Mouse (Mus musculus) left cerebral cortex, postnatal 14 days (tissue): ENCODE measurements at regions not wholly inside any gene's neighbourhood (a gene's known extent, or its start where the extent isn't known, plus 50 kb on each side); places are given as distances from the start of the nearest gene placed in this dataset.

Experiments
- DNase-seq, 2 experiments: peaks; one replicate each; pipeline ENCODE4 v3.0.0; 2021 to 2022; ENCODE audit warnings: low spot score in 2 of 2, mixed read lengths in 1 of 2
- intact Hi-C: fragments of 180-260 bp; cut with DNase I; formaldehyde crosslinking; loops from one replicate; pipeline ENCODE4 v1.15.1; 2025

- intact Hi-C loops = no loop called here
- no peak for DNase-seq
Observed at GRCm38 (mm10) chr11:82668026-82668425, 96.1 kb downstream of the Cct6b start.

DNA sequence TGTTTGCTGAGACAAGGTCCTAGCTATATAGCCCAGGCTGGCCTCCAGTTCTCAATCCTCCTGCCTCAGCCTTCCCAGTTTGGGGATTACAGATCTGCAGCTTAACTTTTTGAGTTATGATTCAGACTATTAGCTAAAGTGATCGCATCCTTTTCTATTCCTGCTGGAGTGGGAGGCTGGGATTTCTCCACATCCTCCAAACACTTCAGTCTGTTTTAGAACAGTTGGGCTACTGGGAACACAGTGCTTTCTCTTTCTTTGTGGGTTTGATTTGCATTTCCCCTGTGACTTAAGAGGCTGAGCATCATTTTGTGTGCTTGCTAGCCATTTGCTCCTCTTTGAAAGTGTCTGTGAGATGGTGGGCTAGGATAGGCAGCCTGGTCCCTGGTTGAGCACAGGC is 100.0 kb downstream of the Cct6b start:
- peak; percentile 26 to 38 for DNase-seq
- intact Hi-C loops = no loop called here

- DNase-seq = no peak
- intact Hi-C loops = no loop called here
Observed at GRCm38 (mm10) chr11:82662086-82662485, 102.0 kb downstream of the Cct6b start.

DNA sequence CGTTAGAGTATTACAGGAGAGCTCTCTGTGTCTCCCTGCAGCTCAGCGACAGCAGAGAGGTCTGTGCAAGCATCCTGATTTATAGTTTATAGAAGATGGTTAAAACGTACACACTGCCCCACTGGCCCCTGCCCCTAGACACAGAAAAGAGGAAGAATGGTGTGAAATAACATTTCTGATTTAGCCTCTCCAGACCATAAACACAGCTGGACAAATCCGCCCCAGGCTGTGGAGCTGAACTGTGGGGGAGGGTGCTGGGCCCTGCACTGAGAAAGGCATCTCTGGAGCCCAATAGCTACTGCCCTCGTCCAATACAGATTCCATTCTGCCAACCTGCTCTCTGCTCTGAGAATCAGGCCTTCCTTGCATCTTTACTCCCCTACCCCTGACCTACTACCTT is 112.4 kb downstream of the Cct6b start:
- no peak for DNase-seq
- intact Hi-C loops = no loop called here

- intact Hi-C loops = no loop called here
Observed at GRCm38 (mm10) chr11:82638513-82638912, 125.6 kb downstream of the Cct6b start.

GRCm38 (mm10) chr11:82632191-82632590 is 131.9 kb downstream of the Cct6b start:
- intact Hi-C loops = no loop called here
- no peak for DNase-seq

More at GRCm38 (mm10) chr11:82638513-82638912, 125.6 kb downstream of the Cct6b start:
- DNase-seq = no peak

GRCm38 (mm10) chr11:82631387-82631786 is 132.7 kb downstream of the Cct6b start:
- intact Hi-C loops = no loop called here
- DNase-seq = peak in 1 of 2 experiments; percentile 15

DNA sequence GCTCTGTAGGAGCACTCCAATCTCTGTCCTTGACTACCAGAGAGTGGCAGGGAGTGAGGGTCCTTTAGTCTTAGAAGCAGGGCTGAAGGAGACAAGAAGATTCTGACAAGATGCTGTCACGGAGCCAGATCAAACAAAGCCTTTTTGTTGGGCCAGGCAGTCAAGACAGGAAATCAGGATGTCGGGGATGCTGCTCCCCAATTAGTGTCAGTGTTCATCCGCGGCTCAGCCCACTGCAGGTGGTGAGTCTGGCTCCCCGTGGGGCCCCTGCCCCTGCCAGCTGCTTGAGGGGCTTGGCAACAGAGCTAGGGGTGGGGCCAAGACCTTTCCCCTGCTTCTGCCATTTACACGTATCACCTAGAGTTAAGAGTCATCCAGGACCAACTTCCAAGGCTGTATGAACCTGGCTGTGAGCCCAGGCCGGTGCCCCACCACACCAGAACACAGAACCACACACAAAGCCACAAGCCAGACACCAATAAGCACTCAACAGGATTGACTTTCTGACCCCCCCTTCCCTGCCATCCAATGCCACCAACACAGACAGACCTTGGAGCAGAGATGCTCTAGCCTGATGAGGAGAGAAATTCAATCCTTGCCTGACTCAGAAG is 137.5 kb downstream of the Cct6b start:
- intact Hi-C loops = no loop called here
- DNase-seq = no peak

GRCm38 (mm10) chr11:82621061-82621460 is 143.1 kb downstream of the Cct6b start:
- no peak for DNase-seq

DNA sequence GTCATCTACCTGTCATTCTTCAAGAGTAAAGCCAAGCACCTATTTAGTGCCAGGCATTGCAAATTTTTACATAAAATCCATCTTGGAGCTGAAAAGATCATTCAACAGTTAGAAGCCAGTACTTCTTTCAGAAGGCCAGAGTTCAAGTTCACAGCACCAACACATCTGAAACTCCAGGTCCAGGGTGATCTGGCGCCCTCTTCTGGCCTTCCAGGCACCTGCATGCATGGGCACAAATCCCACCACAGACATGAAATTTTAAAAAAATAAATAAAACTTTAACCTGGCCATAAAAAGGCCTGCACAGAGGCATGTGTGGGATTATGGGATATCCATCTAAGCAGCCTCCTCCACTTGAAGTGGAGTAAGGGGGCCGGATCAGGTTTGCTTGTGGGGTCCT is 144.7 kb downstream of the Cct6b start:
- no peak for DNase-seq
- intact Hi-C loops = no loop called here

More at GRCm38 (mm10) chr11:82621061-82621460, 143.1 kb downstream of the Cct6b start:
- intact Hi-C loops = no loop called here

- intact Hi-C loops = no loop called here
- no peak for DNase-seq
Observed at GRCm38 (mm10) chr11:82618457-82618856, 145.7 kb downstream of the Cct6b start.

DNA sequence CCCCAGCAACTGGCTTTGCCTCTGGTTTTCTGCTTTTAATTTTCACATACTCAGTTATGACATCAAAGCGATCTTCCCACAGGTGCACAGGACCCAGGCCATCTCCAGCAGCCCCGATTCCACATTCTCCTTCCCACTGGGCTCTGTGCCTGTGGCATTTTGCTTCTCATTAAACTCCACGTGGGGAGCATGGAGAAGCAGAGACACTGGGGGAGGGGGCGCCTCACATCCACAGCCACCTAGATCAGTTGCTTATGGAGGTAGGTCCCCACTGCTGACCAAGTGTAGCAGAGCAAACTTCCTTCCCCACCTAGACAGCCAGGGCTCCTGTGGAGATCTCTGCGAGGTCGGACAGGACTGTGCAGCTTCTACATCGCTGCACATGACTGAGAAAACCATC is 147.3 kb downstream of the Cct6b start:
- intact Hi-C loops = no loop called here
- DNase-seq = no peak

- DNase-seq = no peak
- intact Hi-C loops = loop anchor here (5.0 kb wide), 4 partner anchors 68 to 377 kb away; partner anchors contain the start of genes Cct6b, Fndc8, Rad51d and Zfp830
Observed at GRCm38 (mm10) chr11:82614356-82614755, 149.8 kb downstream of the Cct6b start.

GRCm38 (mm10) chr11:82613503-82613902 is 150.6 kb downstream of the Cct6b start:
- intact Hi-C loops = loop anchor here (5.0 kb wide), 4 partner anchors 69 to 376 kb away; partner anchors contain the start of genes Cct6b, Fndc8, Rad51d and Zfp830
- peak; percentile 73 to 84 for DNase-seq

DNA sequence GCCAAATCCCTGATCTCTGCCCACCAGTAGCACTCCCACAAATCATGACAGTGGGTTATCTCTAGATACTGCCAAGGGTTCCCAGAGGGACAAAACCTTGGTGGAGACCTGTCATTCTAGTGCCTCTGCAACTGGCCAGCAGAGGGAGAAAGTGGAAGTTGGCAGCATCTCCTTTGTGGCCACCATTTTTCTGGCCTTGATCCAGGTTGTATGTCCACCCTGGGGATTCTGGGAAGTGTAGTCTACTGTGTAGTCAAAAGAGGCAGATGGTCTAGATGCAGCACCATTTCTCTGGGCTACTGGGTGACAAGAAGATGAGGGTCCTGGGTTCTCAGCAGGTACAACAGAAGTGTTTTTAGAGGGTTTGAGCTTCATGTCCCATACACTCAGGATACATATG is 152.1 kb downstream of the Cct6b start:
- intact Hi-C loops = loop anchor here (5.0 kb wide), 4 partner anchors 70 to 375 kb away; partner anchors contain the start of genes Cct6b, Fndc8, Rad51d and Zfp830
- DNase-seq = peak; percentile 15 to 52

DNA sequence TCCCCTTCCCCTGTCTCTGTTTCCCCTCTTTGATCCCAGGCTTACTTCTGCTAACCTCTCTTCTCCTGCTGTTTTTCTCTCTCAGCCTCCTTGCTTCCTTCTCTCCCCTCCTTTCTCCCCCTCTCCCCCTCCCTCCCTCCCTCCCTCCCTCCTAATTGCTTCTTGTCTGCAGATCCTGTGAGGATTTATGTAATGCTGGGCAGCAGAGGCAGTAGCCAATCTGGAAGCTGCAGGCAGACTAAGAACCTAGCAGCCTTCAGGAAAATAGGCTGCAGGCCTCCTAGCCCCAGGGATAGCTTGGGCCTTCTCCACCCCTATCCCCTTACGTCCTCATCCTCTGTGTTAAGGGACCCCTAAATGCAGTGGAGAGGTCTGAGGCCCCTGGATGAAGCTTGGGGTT is 155.2 kb downstream of the Cct6b start:
- intact Hi-C loops = no loop called here
- DNase-seq = no peak

DNA sequence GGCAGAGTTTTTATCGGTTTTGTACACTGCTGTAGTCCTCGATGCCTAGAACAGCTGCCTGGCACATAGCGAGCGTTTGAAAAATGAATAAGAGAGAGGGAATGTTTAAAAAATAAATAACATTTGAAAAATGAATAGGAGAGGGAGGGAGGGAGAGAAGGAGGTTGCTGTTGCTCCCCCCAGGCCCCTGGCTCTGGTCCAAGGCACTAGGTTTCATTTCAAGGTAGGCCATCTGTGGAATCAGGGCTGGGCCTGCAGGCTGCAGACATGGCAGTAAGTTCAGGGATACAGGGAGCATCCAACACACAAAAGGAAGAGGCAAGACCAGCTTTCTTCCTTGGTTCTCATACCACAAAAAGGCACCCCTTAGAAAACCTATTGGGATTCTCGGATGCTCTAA is 156.5 kb downstream of the Cct6b start:
- intact Hi-C loops = no loop called here
- DNase-seq = no peak

GRCm38 (mm10) chr11:82604251-82604835 is 159.8 kb downstream of the Cct6b start:
- no peak for DNase-seq
- intact Hi-C loops = no loop called here

DNA sequence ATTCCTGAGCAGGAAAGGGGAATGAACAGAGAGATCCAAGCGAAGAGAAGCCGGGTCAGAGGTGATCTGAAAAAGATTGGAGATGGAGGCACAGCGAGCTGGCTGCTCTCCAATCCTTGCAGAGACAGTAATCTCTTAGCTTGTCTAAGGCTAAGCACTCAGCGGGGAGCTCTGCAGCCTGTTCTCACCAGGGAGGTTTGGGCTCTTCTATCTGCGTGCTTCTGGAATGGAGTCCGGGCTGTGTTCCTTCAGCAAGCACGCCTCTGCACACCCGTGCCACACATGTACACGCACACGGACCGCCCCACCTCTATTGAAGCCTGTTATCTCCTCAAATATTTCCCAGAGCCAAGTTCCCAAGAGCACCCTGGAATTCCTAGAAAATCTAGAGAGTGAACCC is 161.3 kb downstream of the Cct6b start:
- peak in 1 of 2 experiments; percentile 26 for DNase-seq
- intact Hi-C loops = no loop called here

DNA sequence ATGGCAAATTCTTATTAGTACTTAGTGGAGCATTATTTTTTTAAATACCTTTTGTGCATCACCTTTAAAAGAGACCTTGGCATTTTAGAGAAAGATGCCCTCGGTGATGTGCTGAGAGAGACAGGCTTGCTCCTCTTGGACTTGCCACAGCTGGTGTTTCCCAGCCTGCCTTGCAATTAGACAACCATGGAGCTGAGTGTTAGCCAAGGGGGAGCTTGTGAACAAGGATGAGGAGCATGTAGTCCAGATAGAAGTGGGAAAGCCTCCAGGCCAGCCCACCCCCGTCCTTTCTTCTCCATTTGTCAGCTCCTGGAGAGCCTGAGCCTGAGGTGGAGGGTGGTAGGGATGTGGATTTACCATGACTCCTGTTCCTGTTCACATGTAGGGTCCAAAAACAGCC is 161.9 kb downstream of the Cct6b start:
- intact Hi-C loops = no loop called here
- DNase-seq = no peak

- intact Hi-C loops = no loop called here
- no peak for DNase-seq
Observed at GRCm38 (mm10) chr11:82600151-82600550, 164.0 kb downstream of the Cct6b start.
